Mouse (Mus musculus): Measurements from ENCODE around the gene Olfr1294.

DNA sequence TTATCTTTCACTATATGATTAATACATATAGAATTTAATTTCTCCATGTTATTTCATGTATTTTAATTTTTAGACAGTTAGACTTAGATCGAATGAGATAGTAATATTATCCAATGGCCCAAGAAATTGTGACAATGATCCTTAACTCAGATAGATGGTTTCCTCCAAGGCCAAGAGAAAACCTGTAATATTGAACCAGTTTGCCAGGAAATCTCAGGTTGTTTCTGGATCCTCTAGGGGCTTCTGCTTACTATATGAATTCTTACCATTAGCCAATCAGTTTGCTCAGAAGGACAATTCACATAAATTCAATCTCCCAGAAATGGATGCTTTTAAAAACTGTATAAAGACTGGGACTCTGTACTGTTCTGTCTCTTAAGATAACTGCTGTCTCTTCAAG, 15.2 kb downstream of the Olfr1294 start, which contains the start of gene Olfr1293-ps:
- TF ChIP-seq POLR2A (IDR thresholded peaks at IDR 0.05; ENCODE audit: borderline replicate concordance, control insufficient read depth, low read depth, low read length) (no peak), CTCF (IDR thresholded peaks at IDR 0.05; ENCODE audit: control insufficient read depth, insufficient read depth, low read length) (no peak)

Measured in bone marrow, adult 2 months (tissue).